9 mouse cellular contexts compared by ENCODE assay signal in the genomic region with DNA sequence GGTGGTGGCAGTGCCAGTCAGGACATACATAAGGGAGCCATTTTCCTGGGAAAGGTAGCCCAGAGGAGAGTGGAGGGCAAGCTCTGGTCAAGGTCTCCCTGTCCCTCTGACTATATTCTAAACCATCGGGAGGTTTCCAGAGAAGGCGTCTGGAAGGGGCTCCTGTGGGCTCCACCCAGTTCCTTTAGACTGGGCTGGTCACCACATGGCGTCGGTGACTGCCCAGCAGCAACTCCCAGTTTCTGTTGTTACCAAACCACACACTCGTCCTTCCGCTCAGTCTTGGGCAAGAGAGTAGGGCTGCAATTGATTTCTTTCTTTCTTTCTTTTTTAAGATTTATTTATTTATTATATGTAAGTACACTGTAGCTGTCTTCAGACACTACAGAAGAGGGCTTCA. TPM values are rescaled to one million over a fixed set of nuclear protein-coding genes. Genes with fewer than 3 reads are reported as not detected.
DNase-seq lines count a peak whose midpoint lies in the region; ATAC-seq and TF ChIP-seq lines count a peak whose summit lies in the region.
"Had no signal": no experiment of that assay in that cellular context is flagged by ENCODE, and none has a peak within 500 bp of the region (broad histone marks: within the 10 kb centered on the region; RNA-seq: fewer than 3 reads in every experiment).

No protein-coding gene starts in this region.

- H3K4me3 ChIP-seq in erythroblast, embryonic 14.5 days (replicated peaks), result peak overlapping the region; percentile 23
- peak overlapping the region; percentile 66; the same call in 1 of the 2 replicates for H3K4me3 ChIP-seq in midbrain, embryonic 10.5 days
- no peak overlapping the region; the same call in 1 of the 2 replicates for H3K4me3 ChIP-seq in midbrain, embryonic 11.5 days (ENCODE audit: low read depth, low read length)
- peak overlapping the region; percentile 74; the same call in 1 of the 2 replicates for H3K4me3 ChIP-seq in liver, embryonic 15.5 days (replicated peaks)
- no peak overlapping the region for H3K4me3 ChIP-seq in thymus, adult 2 months (ENCODE audit: control insufficient read depth, insufficient read depth, low read length)

- peaks cover 8% of the 10 kb centered on the region for H3K36me3 ChIP-seq in erythroblast, embryonic 14.5 days (ENCODE audit: control insufficient read depth)
- peaks cover 3% of the 10 kb centered on the region for H3K36me3 ChIP-seq in midbrain, embryonic 10.5 days
- H3K36me3 ChIP-seq in midbrain, embryonic 11.5 days (ENCODE audit: control insufficient read depth, insufficient read depth, low read length), result no peaks in the 10 kb centered on the region
- H3K36me3 ChIP-seq in liver, embryonic 15.5 days (replicated peaks), result 0 out of 2 replicates have a peak, but pooled peaks cover 2% of the 10 kb centered on the region
- H3K36me3 ChIP-seq in thymus, adult 2 months (ENCODE audit: control insufficient read depth, insufficient read depth, low read length), result no peaks in the 10 kb centered on the region

- H3K27me3 ChIP-seq in erythroblast, embryonic 14.5 days (ENCODE audit: control insufficient read depth), result no peaks in the 10 kb centered on the region
- no peaks in the 10 kb centered on the region for H3K27me3 ChIP-seq in midbrain, embryonic 10.5 days (ENCODE audit: low read depth, poor library complexity, severe bottlenecking)
- no peaks in the 10 kb centered on the region for H3K27me3 ChIP-seq in midbrain, embryonic 11.5 days (ENCODE audit: control insufficient read depth, insufficient read depth, low read length)
- no peaks in the 10 kb centered on the region for H3K27me3 ChIP-seq in liver, embryonic 15.5 days
- no peaks in the 10 kb centered on the region for H3K27me3 ChIP-seq in thymus, adult 2 months (ENCODE audit: control insufficient read depth, insufficient read depth, low read length)

- no peak for ATAC-seq in erythroblast, adult 5-6 weeks (replicated peaks; ENCODE audit: low FRiP score, poor library complexity, severe bottlenecking)
- no peak for ATAC-seq in midbrain, embryonic 11.5 days (ENCODE audit: low FRiP score)
- no peak for ATAC-seq in liver, embryonic 15.5 days (ENCODE audit: insufficient read depth)

- TF ChIP-seq POLR2A in thymus, adult 2 months (IDR thresholded peaks at IDR 0.05; ENCODE audit: control insufficient read depth, extremely low read depth, insufficient read depth, low read length, poor library complexity), result no peak

- H3K9ac ChIP-seq in midbrain, embryonic 11.5 days (ENCODE audit: low read length), result no peak overlapping the region
- H3K9ac ChIP-seq in liver, embryonic 15.5 days, result no peak overlapping the region

- TF ChIP-seq CTCF in thymus, adult 2 months (IDR thresholded peaks at IDR 0.05; ENCODE audit: borderline replicate concordance, control insufficient read depth, extremely low read depth, insufficient read depth, low read length, poor library complexity), result no peak

- no peak for DNase-seq in midbrain, embryonic 10.5 days (ENCODE audit: low spot score)
- no peak for DNase-seq in midbrain, embryonic 11.5 days (ENCODE audit: low spot score, missing footprints)
- no peak for DNase-seq in adrenal gland, adult (ENCODE audit: inconsistent age in 2 of 2, low spot score in 1 of 2)
- no peak for DNase-seq in thymus, adult 2 months
- DNase-seq in frontal cortex, adult 2 months (ENCODE audit: extremely low spot score in 1 of 2, low spot score in 1 of 2), result no peak
- DNase-seq: thymus, postnatal 4 days had no signal

- H3K4me2 ChIP-seq in midbrain, embryonic 11.5 days, result no peak overlapping the region
- peak overlapping the region; percentile 79 for H3K4me2 ChIP-seq in liver, embryonic 15.5 days

- H3K9me3 ChIP-seq in erythroblast, embryonic 14.5 days (ENCODE audit: control insufficient read depth, low read length), result no peaks in the 10 kb centered on the region
- H3K9me3 ChIP-seq in midbrain, embryonic 10.5 days (replicated peaks), result no peaks in the 10 kb centered on the region
- no peaks in the 10 kb centered on the region for H3K9me3 ChIP-seq in midbrain, embryonic 11.5 days (ENCODE audit: control insufficient read depth, low read length)
- no peaks in the 10 kb centered on the region for H3K9me3 ChIP-seq in liver, embryonic 15.5 days (replicated peaks)

- H3K27ac ChIP-seq in midbrain, embryonic 10.5 days (replicated peaks), result no peak overlapping the region
- no peak overlapping the region for H3K27ac ChIP-seq in midbrain, embryonic 11.5 days (ENCODE audit: low read depth, low read length)
- peak overlapping the region; percentile 33; the same call in 1 of the 2 replicates for H3K27ac ChIP-seq in liver, embryonic 15.5 days (replicated peaks)
- no peak overlapping the region for H3K27ac ChIP-seq in thymus, adult 2 months (ENCODE audit: control insufficient read depth, insufficient read depth, low read length)

- peaks cover 26% of the 10 kb centered on the region for H3K4me1 ChIP-seq in erythroblast, embryonic 14.5 days (ENCODE audit: control insufficient read depth)
- H3K4me1 ChIP-seq in midbrain, embryonic 10.5 days, result peaks cover 15% of the 10 kb centered on the region
- peaks cover 3% of the 10 kb centered on the region; the same call in 1 of the 2 replicates for H3K4me1 ChIP-seq in midbrain, embryonic 11.5 days (ENCODE audit: control insufficient read depth, insufficient read depth, low read length)
- peaks cover 14% of the 10 kb centered on the region for H3K4me1 ChIP-seq in liver, embryonic 15.5 days (replicated peaks)
- peaks cover 5% of the 10 kb centered on the region; the same call in 1 of the 2 replicates for H3K4me1 ChIP-seq in thymus, adult 2 months (replicated peaks; ENCODE audit: control insufficient read depth, insufficient read depth, low read length)

- 89% methylated on average over 6 of the region's 6 CpGs for WGBS in midbrain, embryonic 10.5 days
- WGBS in midbrain, embryonic 11.5 days, result 92% methylated on average over 6 of the region's 6 CpGs
- 48% methylated on average over 6 of the region's 6 CpGs for WGBS in liver, embryonic 15.5 days (ENCODE audit: insufficient replicate concordance)
- WGBS in thymus, adult 2 months, result 83% methylated on average over 6 of the region's 6 CpGs

RNA-seq across cellular contexts. Expression of a gene that starts 20.8 kb away (rescaled TPM):
- 0.29 and 0.52 TPM in 2 replicates for polyA plus RNA-seq in erythroblast, embryonic 14.5 days (2012)
- total RNA-seq in erythroblast, adult 5-6 weeks (2015; ENCODE audit: low replicate concordance), result 11.3 and 15.8 TPM in 2 replicates
- total RNA-seq in erythroblast, adult 5-6 weeks (2017; ENCODE audit: low replicate concordance), result 12.8 and 16.5 TPM in 2 replicates
- 42.1 and 45.9 TPM in 2 replicates for polyA plus RNA-seq in midbrain, embryonic 10.5 days (2016; fragmentation: Nextera tagmentation; extraction: Ambion mirVana)
- 35.3 and 35.5 TPM in 2 replicates for polyA plus RNA-seq in midbrain, embryonic 11.5 days (2014; fragmentation: Nextera tagmentation; extraction: Ambion mirVana)
- polyA plus RNA-seq in liver, embryonic 15.5 days (2015; fragmentation: Nextera tagmentation; extraction: Ambion mirVana), result 11.7 and 11.9 TPM in 2 replicates
- 31.1 and 32.6 TPM in 2 replicates for polyA plus RNA-seq in thymus, adult 2 months (2012; rRNA removed)
- 41.5 and 41.8 TPM in 2 replicates for polyA plus RNA-seq in frontal cortex, adult 2 months (2012; rRNA removed)

RNA-seq across cellular contexts. Expression of a gene that starts 32.9 kb away (rescaled TPM):
- 0.02 and 0.09 TPM in 2 replicates for polyA plus RNA-seq in erythroblast, embryonic 14.5 days (2012)
- total RNA-seq in erythroblast, adult 5-6 weeks (2015; ENCODE audit: low replicate concordance), result 3.8 TPM in 1 of 2 replicates, not detected in the other
- total RNA-seq in erythroblast, adult 5-6 weeks (2017; ENCODE audit: low replicate concordance), result not detected in 2 replicates
- 428 and 665 TPM in 2 replicates for polyA plus RNA-seq in midbrain, embryonic 10.5 days (2016; fragmentation: Nextera tagmentation; extraction: Ambion mirVana)
- polyA plus RNA-seq in midbrain, embryonic 11.5 days (2014; fragmentation: Nextera tagmentation; extraction: Ambion mirVana), result 777 and 840 TPM in 2 replicates
- polyA plus RNA-seq in liver, embryonic 15.5 days (2015; fragmentation: Nextera tagmentation; extraction: Ambion mirVana), result 0.67 and 0.99 TPM in 2 replicates
- polyA plus RNA-seq in thymus, adult 2 months (2012; rRNA removed), result 19.4 and 31.5 TPM in 2 replicates
- polyA plus RNA-seq in frontal cortex, adult 2 months (2012; rRNA removed), result 668 and 684 TPM in 2 replicates

RNA-seq across cellular contexts. Expression of a gene that starts 33.6 kb away (rescaled TPM):
- polyA plus RNA-seq in erythroblast, embryonic 14.5 days (2012), result 1.6 and 1.7 TPM in 2 replicates
- total RNA-seq in erythroblast, adult 5-6 weeks (2015; ENCODE audit: low replicate concordance), result 6.1 and 10.4 TPM in 2 replicates
- 2.6 and 6.7 TPM in 2 replicates for total RNA-seq in erythroblast, adult 5-6 weeks (2017; ENCODE audit: low replicate concordance)
- polyA plus RNA-seq in midbrain, embryonic 10.5 days (2016; fragmentation: Nextera tagmentation; extraction: Ambion mirVana), result 69.3 and 74.2 TPM in 2 replicates
- polyA plus RNA-seq in midbrain, embryonic 11.5 days (2014; fragmentation: Nextera tagmentation; extraction: Ambion mirVana), result 38.4 and 39.9 TPM in 2 replicates
- 22.2 and 24.2 TPM in 2 replicates for polyA plus RNA-seq in liver, embryonic 15.5 days (2015; fragmentation: Nextera tagmentation; extraction: Ambion mirVana)
- polyA plus RNA-seq in thymus, adult 2 months (2012; rRNA removed), result 29.9 and 33.4 TPM in 2 replicates
- 24.3 and 26.3 TPM in 2 replicates for polyA plus RNA-seq in frontal cortex, adult 2 months (2012; rRNA removed)

RNA-seq across cellular contexts. Expression of a gene that starts 37.2 kb away (rescaled TPM):
- 0.01 TPM in 1 of 2 replicates, not detected in the other for polyA plus RNA-seq in erythroblast, embryonic 14.5 days (2012)
- total RNA-seq in erythroblast, adult 5-6 weeks (2015; ENCODE audit: low replicate concordance), result not detected in 2 replicates
- total RNA-seq in erythroblast, adult 5-6 weeks (2017; ENCODE audit: low replicate concordance), result not detected in 2 replicates
- polyA plus RNA-seq in midbrain, embryonic 10.5 days (2016; fragmentation: Nextera tagmentation; extraction: Ambion mirVana), result 0.06 and 0.10 TPM in 2 replicates
- polyA plus RNA-seq in midbrain, embryonic 11.5 days (2014; fragmentation: Nextera tagmentation; extraction: Ambion mirVana), result 0.06 and 0.12 TPM in 2 replicates
- polyA plus RNA-seq in liver, embryonic 15.5 days (2015; fragmentation: Nextera tagmentation; extraction: Ambion mirVana), result not detected in 2 replicates
- 0.34 and 0.46 TPM in 2 replicates for polyA plus RNA-seq in thymus, adult 2 months (2012; rRNA removed)
- polyA plus RNA-seq in frontal cortex, adult 2 months (2012; rRNA removed), result 0.04 and 0.06 TPM in 2 replicates

Comparison
In these comparisons a context has a peak if more than half of its experiments do, and no peak if none do; other contexts are left out.
1. H3K4me3 ChIP-seq: peak in erythroblast, embryonic 14.5 days (single experiment), midbrain, embryonic 10.5 days (single experiment) and liver, embryonic 15.5 days (single experiment); none in midbrain, embryonic 11.5 days (single experiment) and thymus, adult 2 months (single experiment).
2. RNA of a gene that starts 32.9 kb away (polyA plus RNA-seq): 777 to 840 TPM in midbrain, embryonic 11.5 days, 668 to 684 TPM in frontal cortex, adult 2 months and 428 to 665 TPM in midbrain, embryonic 10.5 days; 19.4 to 31.5 TPM in thymus, adult 2 months, 0.67 to 0.99 TPM in liver, embryonic 15.5 days and 0.02 to 0.09 TPM in erythroblast, embryonic 14.5 days; every median in the first group is over 10 times any median in the second.